Mouse (Mus musculus) forebrain, embryonic 11.5 days (tissue): ENCODE measurements at regions not wholly inside any gene's neighbourhood (a gene's known extent, or its start where the extent isn't known, plus 50 kb on each side); places are given as distances from the start of the nearest gene placed in this dataset.

Source experiments
- ATAC-seq: fragments of 200-750 bp; cut with Nextera tagmentation; replicated peaks from 2 replicates; pipeline ENCODE4 v1.8.0; 2017; ENCODE audit warnings: moderate TSS enrichment; ENCODE audit not compliant: low FRiP score
- DNase-seq: peaks from one replicate; pipeline ENCODE4 v3.0.0-alpha.2; 2017; ENCODE audit warnings: low spot score
- H3K27ac ChIP-seq: fragments of 300-500 bp; sonication (generic); 2 replicates; pipeline ENCODE4 v1.5.1; 2014; ENCODE audit warnings: low read depth, low read length
- H3K27me3 ChIP-seq: fragments of 300-500 bp; sonication (generic); 2 replicates; pipeline ENCODE4 v1.6.1; 2014; ENCODE audit warnings: mild to moderate bottlenecking, low read length, mixed read lengths; ENCODE audit not compliant: control insufficient read depth, insufficient read depth
- H3K36me3 ChIP-seq: fragments of 300-500 bp; sonication (generic); 2 replicates; pipeline ENCODE4 v1.6.1; 2014; ENCODE audit warnings: mild to moderate bottlenecking, low read length, moderate library complexity, mixed read lengths; ENCODE audit not compliant: control insufficient read depth, insufficient read depth
- H3K4me1 ChIP-seq: fragments of 300-500 bp; sonication (generic); replicated peaks from 2 replicates; pipeline ENCODE4 v1.6.1; 2014; ENCODE audit warnings: low read length, mixed read lengths; ENCODE audit not compliant: control insufficient read depth, insufficient read depth
- H3K4me2 ChIP-seq: fragments of 300-500 bp; sonication (generic); 2 replicates; pipeline ENCODE4 v1.6.1; 2014; ENCODE audit warnings: low read depth, mild to moderate bottlenecking, low read length, moderate library complexity, mixed read lengths; ENCODE audit not compliant: severe bottlenecking
- H3K4me3 ChIP-seq: fragments of 300-500 bp; sonication (generic); 2 replicates; pipeline ENCODE4 v1.5.1; 2014; ENCODE audit warnings: low read depth, low read length
- H3K9ac ChIP-seq: fragments of 300-500 bp; sonication (generic); 2 replicates; pipeline ENCODE4 v1.6.1; 2014; ENCODE audit warnings: low read length
- H3K9me3 ChIP-seq: fragments of 300-500 bp; sonication (generic); 2 replicates; pipeline ENCODE4 v1.6.1; 2016; ENCODE audit warnings: low read length, mixed read lengths; ENCODE audit not compliant: control insufficient read depth
- WGBS: fragments of 180-500 bp; shearing (Covaris S2); extraction: QIAGEN DNeasy Blood & Tissue Kit; methylation state at CpG from one replicate; pipeline ENCODE4 v1.1.7; 2014; 5-methylcytosine and 5-hydroxymethylcytosine counted together

GRCm38 (mm10) chr2:92781451-92781850 lies 133.4 kb upstream of the Syt13 start:
- no peaks in the 10 kb centered on the region for H3K9me3 ChIP-seq
- no peaks in the 10 kb centered on the region for H3K27me3 ChIP-seq
- H3K4me2 ChIP-seq: no peak overlapping the region
- no peak overlapping the region for H3K27ac ChIP-seq
- no peak overlapping the region for H3K9ac ChIP-seq
- no peaks in the 10 kb centered on the region for H3K4me1 ChIP-seq
- no peak for ATAC-seq
- H3K4me3 ChIP-seq: no peak overlapping the region
- WGBS: 79% methylated on average over 5 of the region's 5 CpGs
- DNase-seq: no peak
- no peaks in the 10 kb centered on the region for H3K36me3 ChIP-seq

DNA sequence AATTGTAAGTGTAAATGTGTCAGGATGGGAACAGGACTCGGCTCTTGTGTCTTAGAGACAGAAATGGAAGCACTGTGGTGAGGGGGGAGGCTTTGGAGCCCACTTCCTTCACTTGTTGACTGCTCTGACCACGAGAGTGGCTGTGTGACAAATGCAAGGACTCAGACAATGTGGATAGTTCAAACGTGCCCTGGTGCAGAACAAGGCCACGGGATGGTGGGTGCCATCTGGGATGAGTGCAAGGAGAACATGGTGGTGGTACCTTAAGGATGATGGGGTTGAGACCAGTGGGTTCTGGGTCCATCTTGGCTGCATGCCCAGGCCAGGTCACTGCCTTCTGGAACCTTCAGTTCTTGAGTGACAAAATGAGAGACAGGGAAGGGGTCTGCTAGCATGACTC lies 132.3 kb upstream of the Syt13 start:
- no peak overlapping the region for H3K27ac ChIP-seq
- no peaks in the 10 kb centered on the region for H3K36me3 ChIP-seq
- no peaks in the 10 kb centered on the region for H3K9me3 ChIP-seq
- no peak for DNase-seq
- no peaks in the 10 kb centered on the region for H3K4me1 ChIP-seq
- no peak for ATAC-seq
- H3K27me3 ChIP-seq: no peaks in the 10 kb centered on the region
- H3K4me3 ChIP-seq: no peak overlapping the region
- H3K9ac ChIP-seq: no peak overlapping the region
- H3K4me2 ChIP-seq: no peak overlapping the region
- WGBS: 78% methylated on average over 4 of the region's 4 CpGs

DNA sequence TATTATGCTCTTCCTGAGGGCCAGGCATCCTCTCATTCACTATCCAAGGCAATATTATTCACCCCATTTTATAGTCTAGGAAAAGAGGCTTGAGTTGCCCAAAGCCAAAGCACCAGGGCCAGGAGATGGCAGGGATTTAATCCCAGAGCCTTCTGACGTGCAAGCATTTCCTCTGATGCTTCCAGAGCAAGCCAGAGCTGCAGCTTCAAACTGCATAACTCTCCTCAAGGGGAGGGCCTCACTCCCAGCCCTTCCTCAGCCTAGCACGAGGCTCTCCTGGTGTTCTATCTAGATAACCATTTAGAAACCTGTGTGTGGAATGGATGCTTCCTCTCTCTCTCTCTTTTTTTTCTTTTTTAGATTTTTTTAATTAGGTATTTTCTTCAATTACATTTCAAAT lies 130.0 kb upstream of the Syt13 start:
- Histone ChIP-seq H3K9me3 (no peaks in the 10 kb centered on the region), H3K4me2 (no peak overlapping the region), H3K4me3 (no peak overlapping the region), H3K27me3 (no peaks in the 10 kb centered on the region), H3K36me3 (no peaks in the 10 kb centered on the region), H3K4me1 (no peaks in the 10 kb centered on the region), H3K27ac (no peak overlapping the region), H3K9ac (no peak overlapping the region)
- ATAC-seq (no peak), DNase-seq (no peak)
- WGBS: 64% methylated on average over 2 of the region's 2 CpGs

DNA sequence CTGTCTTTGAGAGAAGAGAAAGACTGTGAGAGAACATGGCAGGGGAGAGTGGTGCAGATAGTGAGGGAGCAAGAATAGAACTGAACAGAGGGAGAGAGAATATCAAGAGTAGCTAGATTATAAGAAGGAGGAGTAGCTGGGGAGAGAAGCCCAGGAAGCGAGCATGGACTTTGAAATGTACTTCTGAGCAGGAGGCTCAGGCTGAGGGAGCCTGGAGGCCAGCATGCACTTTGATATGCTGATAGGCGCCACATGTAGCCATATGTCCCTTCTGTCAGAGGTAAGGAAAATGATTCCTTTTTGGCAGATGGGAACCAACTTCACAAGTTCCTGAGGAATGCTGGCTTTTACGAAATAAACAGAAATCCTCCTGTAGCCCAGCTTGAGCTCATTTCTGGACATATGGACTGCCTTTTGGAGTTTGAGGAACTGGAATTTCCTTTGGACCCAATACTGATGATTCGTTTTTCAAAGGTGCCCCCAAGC lies 126.9 kb upstream of the Syt13 start:
- no peaks in the 10 kb centered on the region for H3K9me3 ChIP-seq
- no peaks in the 10 kb centered on the region for H3K36me3 ChIP-seq
- no peak for ATAC-seq
- H3K4me2 ChIP-seq: no peak overlapping the region
- DNase-seq: no peak
- H3K27ac ChIP-seq: no peak overlapping the region
- H3K9ac ChIP-seq: no peak overlapping the region
- no peak overlapping the region for H3K4me3 ChIP-seq
- 80% methylated on average over 4 of the region's 4 CpGs for WGBS
- H3K27me3 ChIP-seq: no peaks in the 10 kb centered on the region
- H3K4me1 ChIP-seq: no peaks in the 10 kb centered on the region

- no peaks in the 10 kb centered on the region for H3K36me3 ChIP-seq
- no peak for ATAC-seq
- WGBS: 95% methylated on average over 5 of the region's 5 CpGs
These were observed 126.0 kb upstream of the Syt13 start for GRCm38 (mm10) chr2:92788875-92789274.

DNA sequence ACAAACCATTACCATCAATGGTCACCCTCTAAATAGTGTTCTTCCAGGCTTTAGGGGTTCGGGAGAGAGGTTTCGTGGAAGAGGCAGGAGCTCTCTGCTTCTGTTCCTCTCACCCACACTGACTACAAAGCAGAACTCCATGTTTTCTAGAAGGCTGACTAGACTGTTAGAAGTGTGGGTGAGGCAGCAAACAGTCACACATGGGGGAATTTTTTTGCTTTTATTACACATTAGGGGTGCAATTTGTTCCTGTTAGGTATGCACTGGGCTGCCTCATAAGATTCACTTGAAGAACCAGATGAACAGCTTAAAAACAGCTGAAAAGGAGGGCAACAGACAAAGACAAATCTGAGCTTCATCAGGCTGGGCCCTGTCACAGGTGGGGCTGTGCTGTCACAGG lies 124.5 kb upstream of the Syt13 start:
- 95% methylated on average over 2 of the region's 2 CpGs for WGBS

More at GRCm38 (mm10) chr2:92788875-92789274, 126.0 kb upstream of the Syt13 start:
- Histone ChIP-seq H3K9me3 (no peaks in the 10 kb centered on the region), H3K4me1 (no peaks in the 10 kb centered on the region), H3K9ac (no peak overlapping the region), H3K27ac (no peak overlapping the region), H3K4me2 (no peak overlapping the region), H3K27me3 (no peaks in the 10 kb centered on the region), H3K4me3 (no peak overlapping the region)
- no peak for DNase-seq

GRCm38 (mm10) chr2:92799770-92800169 lies 115.1 kb upstream of the Syt13 start:
- Histone ChIP-seq H3K9ac (no peak overlapping the region), H3K27ac (no peak overlapping the region), H3K4me2 (no peak overlapping the region), H3K4me3 (no peak overlapping the region), H3K27me3 (no peaks in the 10 kb centered on the region), H3K9me3 (no peaks in the 10 kb centered on the region), H3K4me1 (no peaks in the 10 kb centered on the region), H3K36me3 (no peaks in the 10 kb centered on the region)
- 91% methylated on average over 4 of the region's 4 CpGs for WGBS
- DNase-seq (no peak), ATAC-seq (no peak)

More for the DNA sequence above, 124.5 kb upstream of the Syt13 start:
- no peak overlapping the region for H3K4me2 ChIP-seq
- no peak overlapping the region for H3K4me3 ChIP-seq
- DNase-seq: peak; percentile 2
- H3K27ac ChIP-seq: no peak overlapping the region
- H3K9me3 ChIP-seq: no peaks in the 10 kb centered on the region
- H3K27me3 ChIP-seq: no peaks in the 10 kb centered on the region
- H3K36me3 ChIP-seq: no peaks in the 10 kb centered on the region
- no peak for ATAC-seq
- H3K9ac ChIP-seq: no peak overlapping the region
- no peaks in the 10 kb centered on the region for H3K4me1 ChIP-seq

GRCm38 (mm10) chr2:92800667-92801066 lies 114.2 kb upstream of the Syt13 start:
- Histone ChIP-seq H3K4me3 (no peak overlapping the region), H3K27ac (no peak overlapping the region), H3K4me1 (no peaks in the 10 kb centered on the region), H3K9me3 (no peaks in the 10 kb centered on the region), H3K4me2 (no peak overlapping the region), H3K36me3 (no peaks in the 10 kb centered on the region), H3K27me3 (no peaks in the 10 kb centered on the region), H3K9ac (no peak overlapping the region)
- 76% methylated on average over 5 of the region's 5 CpGs for WGBS
- DNase-seq (no peak), ATAC-seq (no peak)

- H3K4me2 ChIP-seq: no peak overlapping the region
- no peaks in the 10 kb centered on the region for H3K27me3 ChIP-seq
- WGBS: 77% methylated on average over 1 of the region's 1 CpGs
- no peaks in the 10 kb centered on the region for H3K36me3 ChIP-seq
- no peak overlapping the region for H3K4me3 ChIP-seq
- H3K9ac ChIP-seq: no peak overlapping the region
- no peak overlapping the region for H3K27ac ChIP-seq
- no peaks in the 10 kb centered on the region for H3K9me3 ChIP-seq
- ATAC-seq (no peak), DNase-seq (no peak)
- peaks cover 8% of the 10 kb centered on the region; the same call in 1 of the 2 replicates for H3K4me1 ChIP-seq
These were observed 110.0 kb upstream of the Syt13 start for GRCm38 (mm10) chr2:92804916-92805315.
